Mouse (Mus musculus) gastrocnemius, adult 18-20 months (tissue): Measurements from ENCODE around the gene Hba-x. TPM values are rescaled to one million over a fixed set of nuclear protein-coding genes. Genes with fewer than 3 reads are reported as not detected.
"Not testable (repeated sequence)": the region's sequence is repeated elsewhere in the genome, so short reads cannot be mapped to it uniquely, and the experiment has no call there.

Experiments
- DNase-seq: peaks from one replicate; pipeline ENCODE4 v3.0.0; 2021; ENCODE audit warnings: low spot score
- total RNA-seq, 2 experiments: library from RNA; stranded (reverse); gene quantifications; 2 replicates each; pipeline ENCODE4 v1.2.3; 2021

The Hba-x gene
- total RNA-seq, 2 experiments from 2014 or later = not detected

DNA sequence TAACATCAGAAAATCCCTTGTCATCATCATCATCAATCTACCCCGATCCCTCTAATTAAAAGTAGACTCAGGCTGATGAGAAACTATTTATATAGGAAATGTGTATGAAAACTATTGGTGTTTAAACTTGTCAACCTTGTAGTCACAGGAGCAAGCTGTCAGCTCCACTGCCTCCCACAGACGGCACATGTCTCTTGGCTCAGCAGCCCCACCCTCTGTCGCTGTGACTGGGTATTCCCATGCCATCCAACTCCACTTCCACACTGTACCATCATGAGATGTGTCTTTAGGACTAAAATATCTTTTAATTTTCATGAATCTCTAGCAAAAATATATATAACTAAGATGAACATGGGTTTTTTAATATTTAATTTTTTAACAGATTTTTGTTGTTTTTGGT, 27.9 kb upstream of the Hba-x start:
- DNase-seq = no peak

- no peak for DNase-seq
These were observed 25.1 kb upstream of the Hba-x start for GRCm38 (mm10) chr11:32250880-32251763.

DNA sequence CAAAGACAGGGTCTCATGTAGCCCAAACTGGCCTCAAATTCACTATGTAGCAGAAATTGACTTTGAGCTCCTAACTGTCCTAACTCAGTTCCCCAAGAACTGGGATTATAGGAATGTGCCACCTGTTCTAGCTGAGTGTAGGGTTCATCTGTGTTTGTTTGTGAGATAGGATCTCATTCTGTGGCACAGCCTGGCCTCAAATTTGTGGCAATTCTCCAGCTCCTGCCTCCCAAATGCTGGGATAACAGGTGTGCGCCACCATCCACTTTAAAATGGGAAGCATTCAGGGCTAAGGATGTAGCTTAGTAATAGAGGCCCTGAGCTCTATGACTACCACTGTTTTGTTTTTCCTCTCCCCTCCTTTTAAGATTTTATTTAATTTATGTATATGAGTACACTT, 23.1 kb upstream of the Hba-x start:
- no peak for DNase-seq

DNA sequence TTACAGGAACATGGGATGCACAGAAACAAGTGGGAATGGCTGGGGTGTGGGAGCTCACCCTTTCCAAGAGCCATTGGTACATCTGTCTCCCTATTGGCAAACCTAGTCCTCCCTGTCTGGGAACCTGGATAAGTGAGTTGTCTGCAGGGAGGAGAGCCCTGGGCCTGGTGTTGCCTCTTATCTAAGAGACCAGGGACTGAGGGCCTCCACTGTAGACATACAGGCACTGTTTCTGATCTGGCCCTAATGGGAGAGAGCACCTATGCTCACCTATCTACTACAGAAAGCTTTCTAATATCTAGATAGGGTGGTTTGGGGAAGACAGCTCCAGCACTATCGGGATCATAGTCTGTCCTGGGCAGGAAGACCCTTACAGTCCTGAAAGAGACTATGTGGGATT, 20.1 kb upstream of the Hba-x start:
- no peak for DNase-seq

DNA sequence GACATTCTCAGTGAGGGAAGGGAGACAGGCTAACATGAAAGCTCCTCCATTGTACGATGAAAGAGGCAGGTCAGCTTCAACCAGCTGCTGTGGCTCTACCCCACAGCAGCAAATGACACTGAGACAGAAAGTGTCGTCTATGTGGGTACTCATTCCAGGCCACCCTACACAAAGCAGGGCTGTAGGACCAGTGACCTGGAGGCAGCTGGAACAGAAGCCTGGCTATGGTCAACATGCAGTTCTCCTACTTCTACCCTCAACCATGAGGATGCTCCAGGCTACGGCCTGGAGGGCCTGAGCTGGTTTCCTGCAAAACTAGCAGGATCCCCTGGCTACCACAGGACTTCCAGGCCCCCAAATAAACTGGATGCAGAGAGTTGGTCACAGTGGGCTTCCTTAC, 19.6 kb upstream of the Hba-x start:
- DNase-seq = no peak

DNA sequence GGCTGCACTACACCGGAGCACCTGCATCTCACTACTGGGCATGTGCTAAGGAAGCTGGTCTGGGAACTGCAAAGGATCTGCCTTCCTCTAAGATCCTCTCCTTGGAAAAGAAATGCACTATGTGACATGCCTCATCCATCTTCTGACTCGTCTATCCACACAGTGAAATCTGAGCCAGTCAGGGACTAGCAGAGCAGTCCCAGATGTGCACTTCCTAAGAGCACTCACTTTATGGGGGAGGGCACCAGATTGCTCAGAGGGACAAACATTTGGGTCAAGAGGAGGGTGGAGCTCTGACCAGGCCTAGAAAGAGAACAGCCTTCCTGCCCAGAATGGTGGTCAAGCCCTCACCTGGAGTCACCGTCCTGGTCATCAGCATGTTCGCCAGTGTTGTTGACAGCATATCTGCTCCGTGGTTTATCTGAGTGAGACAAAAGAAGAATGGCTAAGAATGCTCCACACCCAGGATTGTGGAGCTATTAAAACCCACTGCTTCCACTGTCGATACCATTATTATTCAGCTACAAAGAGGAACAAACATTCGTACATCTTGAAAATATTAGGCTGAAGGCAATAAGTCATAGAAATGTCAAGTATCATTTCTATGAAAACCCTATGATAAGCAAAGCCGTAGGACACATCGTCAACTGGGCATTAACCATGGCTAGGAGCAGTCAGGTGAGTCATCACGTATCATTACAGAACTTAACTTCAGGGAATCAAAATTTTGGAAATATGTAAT, 13.4 kb upstream of the Hba-x start:
- DNase-seq = no peak

DNA sequence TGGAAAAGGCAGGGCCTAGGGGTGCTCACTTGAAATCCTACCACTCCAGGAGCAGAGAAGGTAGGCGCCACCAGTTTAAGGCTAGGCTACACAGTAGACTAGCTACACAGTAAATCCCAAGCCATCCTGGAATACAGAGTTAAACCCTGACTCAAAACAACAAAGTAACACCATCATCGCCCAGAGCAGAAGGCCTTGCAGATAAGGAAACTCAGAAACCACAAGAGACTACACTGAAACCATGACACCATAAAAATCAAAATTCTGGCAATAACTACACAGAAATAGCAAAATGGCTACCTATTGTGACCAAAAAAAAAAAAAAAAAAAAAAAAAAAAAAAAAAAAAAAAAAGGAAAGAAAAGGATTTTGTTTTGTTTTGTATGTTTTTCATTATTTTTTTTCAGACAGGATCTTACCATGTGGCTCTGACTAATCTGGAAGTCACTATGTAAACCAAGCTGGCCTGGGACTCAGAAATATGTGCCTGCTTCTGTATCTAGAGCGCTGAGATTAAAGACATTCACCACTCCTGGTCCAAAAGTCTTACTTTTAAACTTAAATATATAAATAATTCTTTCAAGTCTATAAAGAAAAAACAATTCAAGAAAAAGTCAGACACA, 11.0 kb upstream of the Hba-x start:
- DNase-seq = no peak

GRCm38 (mm10) chr11:32266194-32266593, 10.0 kb upstream of the Hba-x start:
- no peak for DNase-seq

- DNase-seq = no peak
These were observed 9.4 kb upstream of the Hba-x start for GRCm38 (mm10) chr11:32266776-32267175.

GRCm38 (mm10) chr11:32267188-32267884, 8.9 kb upstream of the Hba-x start, which contains the start of gene Nprl3:
Nprl3 (minus strand) TSS chr11:32267707.
- peak; percentile 95 for DNase-seq

DNA sequence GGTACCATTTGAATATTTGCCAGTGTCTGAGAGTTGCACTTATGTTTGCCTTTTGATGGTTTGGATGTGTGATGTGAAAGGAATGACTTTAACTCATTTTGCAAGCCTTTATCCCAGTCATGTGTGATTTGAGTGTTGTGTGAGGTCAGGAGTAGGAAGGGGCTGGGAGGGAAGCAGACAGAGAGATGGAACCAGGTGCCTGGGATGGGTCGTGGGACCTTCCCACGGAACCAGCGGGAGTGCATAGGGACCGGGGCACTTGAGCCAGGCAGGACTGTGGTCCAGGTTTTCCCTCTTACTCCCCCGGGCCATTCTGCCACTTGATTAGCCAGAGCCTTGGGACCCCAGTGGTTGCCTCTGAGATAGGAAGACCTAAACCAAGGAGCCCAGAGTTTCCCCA, 8.2 kb upstream of the Hba-x start:
- DNase-seq = no peak

DNA sequence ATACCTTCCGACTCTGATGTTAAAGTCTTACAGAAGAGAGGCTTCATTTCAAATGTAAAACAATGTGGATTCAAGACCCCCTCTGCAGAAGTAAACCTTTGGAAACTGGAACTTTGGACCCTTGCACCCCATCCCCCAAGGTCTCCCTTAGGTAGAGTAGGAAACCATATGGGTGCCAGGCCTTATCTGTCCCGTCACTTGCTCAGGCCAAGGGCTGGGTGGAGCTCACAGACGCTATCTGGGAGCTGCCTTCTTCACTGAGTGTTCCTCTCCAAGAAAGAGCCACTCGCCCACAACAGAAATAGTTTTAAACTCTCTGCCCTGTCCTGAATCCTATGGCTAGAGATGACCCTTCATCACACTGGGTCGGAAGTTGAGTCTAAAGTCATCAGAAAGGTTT, 7.2 kb upstream of the Hba-x start:
- DNase-seq = no peak

DNA sequence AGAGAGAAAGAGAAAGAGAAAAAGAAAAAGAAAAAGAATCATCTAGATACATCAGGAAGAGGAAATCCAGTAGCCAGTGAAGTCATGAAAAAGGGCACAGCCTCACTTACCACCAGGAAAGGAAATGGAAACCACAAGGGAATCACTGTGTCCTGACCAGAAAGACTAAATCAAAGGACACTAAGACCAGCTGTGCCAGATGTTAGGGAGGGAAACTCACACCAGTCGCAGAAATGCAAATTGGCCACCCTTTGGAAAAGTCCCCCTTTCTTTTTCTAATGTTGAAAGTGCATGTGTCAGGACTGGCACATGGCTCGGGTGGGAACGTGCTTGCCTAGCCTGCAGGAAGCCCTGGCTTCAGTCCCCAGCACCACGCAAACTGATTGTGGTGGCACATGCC, 5.0 kb upstream of the Hba-x start:
- DNase-seq = no peak

GRCm38 (mm10) chr11:32277736-32278457, 1.7 kb downstream of the Hba-x start:
- no peak for DNase-seq

DNA sequence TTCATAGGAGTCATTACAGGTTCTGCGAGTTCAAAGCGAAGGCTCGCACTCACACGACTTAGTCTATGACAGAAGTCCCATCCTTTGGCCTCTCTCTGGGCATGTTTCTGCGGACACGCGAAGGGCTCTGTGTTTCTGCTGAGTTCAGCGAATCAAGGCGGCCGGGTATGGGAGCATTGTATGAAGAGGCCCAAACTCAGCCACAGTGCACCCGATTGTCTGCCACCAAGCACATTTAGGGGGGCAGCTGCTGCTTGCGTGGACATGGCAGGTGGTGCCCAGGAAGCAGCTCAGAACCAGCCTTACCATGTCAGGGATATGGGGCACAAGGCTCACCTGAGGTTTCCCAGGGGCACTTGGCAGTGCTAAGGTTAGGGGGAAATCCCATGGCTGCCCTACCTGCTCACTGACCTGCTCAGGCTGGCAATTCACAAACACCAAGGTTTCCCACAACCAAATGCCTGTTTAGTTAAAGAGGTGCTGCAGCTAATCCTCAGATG, 2.3 kb downstream of the Hba-x start:
- DNase-seq = no peak

DNA sequence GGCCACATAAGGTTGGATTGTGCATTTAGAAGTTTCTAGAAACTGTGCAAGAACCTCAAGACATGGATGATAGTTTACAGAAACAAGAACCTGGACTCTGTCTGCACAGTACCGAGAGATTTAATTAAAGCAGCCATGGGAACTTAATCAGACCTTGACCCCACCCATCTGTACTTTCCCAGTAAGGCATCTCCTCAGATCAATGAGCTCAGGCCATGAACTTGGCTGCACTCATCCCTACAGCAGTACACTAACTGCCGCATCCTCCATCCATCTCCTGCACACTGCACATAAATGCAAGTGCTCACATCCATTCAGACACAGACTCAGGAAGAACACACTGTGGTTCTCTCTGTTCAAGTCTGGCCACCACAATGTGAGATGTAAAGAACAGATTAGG, 4.4 kb downstream of the Hba-x start:
- DNase-seq = no peak

- no peak for DNase-seq
These were observed 5.4 kb downstream of the Hba-x start for GRCm38 (mm10) chr11:32281416-32282144.

- not testable (repeated sequence) for DNase-seq
These were observed 7.0 kb downstream of the Hba-x start, which contains the start of gene Hba-a1 for GRCm38 (mm10) chr11:32283091-32283777. Hba-a1 (plus strand) TSS chr11:32283511.

GRCm38 (mm10) chr11:32284582-32284981, 8.4 kb downstream of the Hba-x start:
- not testable (repeated sequence) for DNase-seq
